Mouse (Mus musculus): ENCODE data around the gene Slc35e3.

- TF ChIP-seq POLR2A (IDR thresholded peaks at IDR 0.05; ENCODE audit: insufficient read depth, low read depth, low read length) (no peak), CTCF (IDR thresholded peaks at IDR 0.05; ENCODE audit: insufficient read depth, low read depth, low read length) (no peak)
These were observed 43.9 kb downstream of the Slc35e3 start for GRCm38 (mm10) chr10:117702024-117702833.

Measured in olfactory bulb, adult 2 months (tissue).